Mouse (Mus musculus) layer of hippocampus, postnatal 36 days (tissue): ENCODE measurements at regions not wholly inside any gene's neighbourhood (a gene's known extent, or its start where the extent isn't known, plus 50 kb on each side); places are given as distances from the start of the nearest gene placed in this dataset.

Experiments
- DNase-seq, 2 experiments: peaks; one replicate each; pipeline ENCODE4 v3.0.0; 2022

- DNase-seq: no peak
Measured at GRCm38 (mm10) chr4:142465226-142465625, 226.0 kb upstream of the Kazn start.

- no peak for DNase-seq
Measured at GRCm38 (mm10) chr4:142464066-142464465, 224.9 kb upstream of the Kazn start.

- DNase-seq: no peak
Measured at GRCm38 (mm10) chr4:142460468-142461086, 221.4 kb upstream of the Kazn start.

GRCm38 (mm10) chr4:142452614-142453013 is 213.4 kb upstream of the Kazn start:
- no peak for DNase-seq

- DNase-seq: no peak
Measured at GRCm38 (mm10) chr4:142450884-142451283, 211.7 kb upstream of the Kazn start.

GRCm38 (mm10) chr4:142449713-142450112 is 210.5 kb upstream of the Kazn start:
- no peak for DNase-seq

GRCm38 (mm10) chr4:142449198-142449702 is 210.0 kb upstream of the Kazn start:
- DNase-seq: no peak

GRCm38 (mm10) chr4:142447529-142447928 is 208.3 kb upstream of the Kazn start:
- no peak for DNase-seq

GRCm38 (mm10) chr4:142441045-142441444 is 201.8 kb upstream of the Kazn start:
- no peak for DNase-seq

GRCm38 (mm10) chr4:142439450-142440183 is 200.4 kb upstream of the Kazn start:
- no peak for DNase-seq

GRCm38 (mm10) chr4:142424596-142424995 is 185.4 kb upstream of the Kazn start:
- no peak for DNase-seq

GRCm38 (mm10) chr4:142420427-142420826 is 181.2 kb upstream of the Kazn start:
- DNase-seq: no peak

- DNase-seq: no peak
Measured at GRCm38 (mm10) chr4:142414874-142415273, 175.7 kb upstream of the Kazn start.

- DNase-seq: no peak
Measured at GRCm38 (mm10) chr4:142411792-142412191, 172.6 kb upstream of the Kazn start.

GRCm38 (mm10) chr4:142410596-142411573 is 171.7 kb upstream of the Kazn start:
- DNase-seq: peak; percentile 66 to 71

- no peak for DNase-seq
Measured at GRCm38 (mm10) chr4:142397858-142398257, 158.7 kb upstream of the Kazn start.

GRCm38 (mm10) chr4:142392924-142393323 is 153.7 kb upstream of the Kazn start:
- DNase-seq: peak; percentile 53 to 54

GRCm38 (mm10) chr4:142390531-142391195 is 151.5 kb upstream of the Kazn start:
- DNase-seq: peak in 1 of 2 experiments; percentile 18

- no peak for DNase-seq
Measured at GRCm38 (mm10) chr4:142388476-142388875, 149.3 kb upstream of the Kazn start.

GRCm38 (mm10) chr4:142381168-142381567 is 142.0 kb upstream of the Kazn start:
- DNase-seq: no peak

GRCm38 (mm10) chr4:142378452-142378851 is 139.3 kb upstream of the Kazn start:
- no peak for DNase-seq

GRCm38 (mm10) chr4:142367774-142368173 is 128.6 kb upstream of the Kazn start:
- DNase-seq: no peak
